ENCODE assay signal across 28 mouse cellular contexts in genomic region chr12:15064351-15064750, GRCm38 (mm10).
DNase-seq lines count a peak whose midpoint lies in the region; ATAC-seq and TF ChIP-seq lines count a peak whose summit lies in the region.
"Had no signal": no experiment of that assay in that cellular context is flagged by ENCODE, and none has a peak within 500 bp of the region (broad histone marks: within the 10 kb centered on the region; RNA-seq: fewer than 3 reads in every experiment).

No protein-coding gene starts in this region.

- H3K4me2 ChIP-seq in forebrain, embryonic 13.5 days, result no peak overlapping the region
- no peak overlapping the region for H3K4me2 ChIP-seq in forebrain, embryonic 16.5 days (ENCODE audit: low read length)
- H3K4me2 ChIP-seq: embryonic facial prominence, embryonic 13.5 days; heart, embryonic 11.5 days; hindbrain, embryonic 12.5 days; hindbrain, embryonic 15.5 days had no signal

- no peaks in the 10 kb centered on the region for H3K4me1 ChIP-seq in forebrain, embryonic 13.5 days
- no peaks in the 10 kb centered on the region for H3K4me1 ChIP-seq in forebrain, embryonic 10.5 days
- H3K4me1 ChIP-seq in forebrain, embryonic 16.5 days (replicated peaks; ENCODE audit: control insufficient read depth, insufficient read depth, low read length), result no peaks in the 10 kb centered on the region
- H3K4me1 ChIP-seq in midbrain, embryonic 10.5 days, result no peaks in the 10 kb centered on the region
- H3K4me1 ChIP-seq: embryonic facial prominence, embryonic 10.5 days; embryonic facial prominence, embryonic 13.5 days; hindbrain, embryonic 12.5 days; hindbrain, embryonic 15.5 days had no signal

- peak; percentile 65; the same call in 1 of the 2 replicates for ATAC-seq in forebrain, embryonic 13.5 days
- peak; percentile 67; the same call in 1 of the 2 replicates for ATAC-seq in forebrain, embryonic 16.5 days
- ATAC-seq: activated CD4-positive, CD25-positive, alpha-beta regulatory T cell, adult 4 months; intestine, postnatal 0 days had no signal

- 51% methylated on average over 1 of the region's 1 CpGs for WGBS in forebrain, embryonic 13.5 days
- 84% methylated on average over 1 of the region's 1 CpGs for WGBS in forebrain, embryonic 10.5 days
- 57% methylated on average over 1 of the region's 1 CpGs for WGBS in forebrain, embryonic 16.5 days
- WGBS in midbrain, embryonic 10.5 days, result 82% methylated on average over 1 of the region's 1 CpGs

- no peak for TF ChIP-seq CTCF in layer of hippocampus, adult 2 months (conservative IDR thresholded peaks at IDR 0.05)

- no peak overlapping the region for H3K4me3 ChIP-seq in forebrain, embryonic 13.5 days
- H3K4me3 ChIP-seq in forebrain, embryonic 10.5 days, result no peak overlapping the region
- no peak overlapping the region for H3K4me3 ChIP-seq in layer of hippocampus, adult 2 months
- H3K4me3 ChIP-seq in forebrain, embryonic 16.5 days (replicated peaks; ENCODE audit: low read length), result no peak overlapping the region
- no peak overlapping the region for H3K4me3 ChIP-seq in midbrain, embryonic 10.5 days
- H3K4me3 ChIP-seq: embryonic facial prominence, embryonic 10.5 days; embryonic facial prominence, embryonic 13.5 days; erythroblast, embryonic 14.5 days; gastrocnemius, adult 2 months; hindbrain, embryonic 12.5 days; hindbrain, embryonic 15.5 days had no signal

- no peak for DNase-seq in forebrain, embryonic 10.5 days (ENCODE audit: extremely low spot score, low spot score)
- DNase-seq in layer of hippocampus, adult 2 months (ENCODE audit: low spot score in 2 of 2), result no peak
- DNase-seq in layer of hippocampus, adult 9-11 months, result no peak
- no peak for DNase-seq in spleen, adult 18-20 months
- DNase-seq in midbrain, embryonic 10.5 days (ENCODE audit: low spot score), result no peak
- DNase-seq: adrenal gland, postnatal 10 days; adrenal gland, postnatal 36 days; B cell, adult 2 months; cerebellum, adult 11-12 months; cerebellum, adult 8-10 months; cerebellum, postnatal 10 days; cerebellum, postnatal 36 days; embryo, embryonic 11 days; gastrocnemius, adult 2 months; gastrocnemius, postnatal 14 days; heart, adult 11 months had no signal

- H3K9me3 ChIP-seq in forebrain, embryonic 13.5 days (replicated peaks), result no peaks in the 10 kb centered on the region
- H3K9me3 ChIP-seq in forebrain, embryonic 10.5 days, result no peaks in the 10 kb centered on the region
- no peaks in the 10 kb centered on the region for H3K9me3 ChIP-seq in forebrain, embryonic 16.5 days (ENCODE audit: control insufficient read depth, low read length)
- no peaks in the 10 kb centered on the region for H3K9me3 ChIP-seq in midbrain, embryonic 10.5 days (replicated peaks)
- H3K9me3 ChIP-seq: embryonic facial prominence, embryonic 10.5 days; embryonic facial prominence, embryonic 13.5 days; G1E; hindbrain, embryonic 12.5 days; hindbrain, embryonic 15.5 days had no signal

- no peak overlapping the region for H3K27ac ChIP-seq in forebrain, embryonic 13.5 days
- H3K27ac ChIP-seq in forebrain, embryonic 10.5 days, result no peak overlapping the region
- peak overlapping the region; percentile 75 for H3K27ac ChIP-seq in layer of hippocampus, adult 2 months
- no peak overlapping the region for H3K27ac ChIP-seq in forebrain, embryonic 16.5 days (ENCODE audit: low read length)
- no peak overlapping the region for H3K27ac ChIP-seq in midbrain, embryonic 10.5 days (replicated peaks)
- H3K27ac ChIP-seq: embryonic facial prominence, embryonic 10.5 days; embryonic facial prominence, embryonic 13.5 days; gastrocnemius, adult 2 months; hindbrain, embryonic 12.5 days; hindbrain, embryonic 15.5 days had no signal

- no peaks in the 10 kb centered on the region for H3K36me3 ChIP-seq in forebrain, embryonic 13.5 days (ENCODE audit: poor library complexity, severe bottlenecking)
- H3K36me3 ChIP-seq in forebrain, embryonic 10.5 days (replicated peaks), result no peaks in the 10 kb centered on the region
- H3K36me3 ChIP-seq in forebrain, embryonic 16.5 days (ENCODE audit: control insufficient read depth, insufficient read depth), result no peaks in the 10 kb centered on the region
- H3K36me3 ChIP-seq in midbrain, embryonic 10.5 days, result no peaks in the 10 kb centered on the region
- H3K36me3 ChIP-seq: embryonic facial prominence, embryonic 10.5 days; embryonic facial prominence, embryonic 13.5 days; G1E; hindbrain, embryonic 12.5 days; hindbrain, embryonic 15.5 days had no signal

- H3K27me3 ChIP-seq in forebrain, embryonic 13.5 days, result no peaks in the 10 kb centered on the region
- no peaks in the 10 kb centered on the region for H3K27me3 ChIP-seq in forebrain, embryonic 10.5 days (ENCODE audit: poor library complexity, severe bottlenecking)
- H3K27me3 ChIP-seq in forebrain, embryonic 16.5 days (replicated peaks; ENCODE audit: control insufficient read depth, insufficient read depth, low read length), result no peaks in the 10 kb centered on the region
- no peaks in the 10 kb centered on the region for H3K27me3 ChIP-seq in midbrain, embryonic 10.5 days (ENCODE audit: low read depth, poor library complexity, severe bottlenecking)
- H3K27me3 ChIP-seq: CH12.LX; embryonic facial prominence, embryonic 13.5 days; hindbrain, embryonic 12.5 days; hindbrain, embryonic 15.5 days had no signal

- H3K9ac ChIP-seq in forebrain, embryonic 13.5 days, result no peak overlapping the region
- H3K9ac ChIP-seq in forebrain, embryonic 16.5 days (replicated peaks; ENCODE audit: low read depth, low read length), result no peak overlapping the region
- H3K9ac ChIP-seq: embryonic facial prominence, embryonic 13.5 days; hindbrain, embryonic 12.5 days; hindbrain, embryonic 15.5 days had no signal
